Mouse (Mus musculus): Measurements from ENCODE around the gene G6pdx.

The G6pdx gene

GRCm38 (mm10) chrX:74428826-74429276, at the start of gene G6pdx:
TSS of gene G6pdx (minus strand) at chrX:74429194.
- in situ Hi-C loops (cut with MboI; ENCODE audit: low pct_unique_long_range_greater_than_20kb in 1 of 2, low sequenced_read_pairs in 2 of 2, unreplicated experiment in 1 of 2): no loop called here

DNA sequence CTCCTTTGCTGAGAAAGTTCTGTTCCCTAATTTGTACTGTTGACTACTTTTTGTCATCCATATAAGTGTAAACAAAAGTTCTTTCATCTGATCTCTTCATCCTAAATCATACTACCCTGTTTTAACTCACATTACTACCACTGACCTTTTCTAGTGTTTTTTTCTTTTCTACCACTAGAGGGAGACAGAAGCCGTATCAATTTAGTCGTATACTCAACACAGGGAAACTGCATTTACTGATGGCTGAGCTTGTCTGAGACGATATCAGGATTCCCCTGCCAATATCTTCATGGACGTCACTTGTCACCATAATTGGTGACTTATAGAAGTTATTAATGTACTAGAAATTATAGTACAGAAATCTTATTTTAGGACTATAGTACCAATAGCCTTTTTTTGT, 23.8 kb upstream of the G6pdx start:
- in situ Hi-C loops (cut with MboI; ENCODE audit: low pct_unique_long_range_greater_than_20kb in 1 of 2, low sequenced_read_pairs in 2 of 2, unreplicated experiment in 1 of 2): no loop called here

- in situ Hi-C loops (cut with MboI; ENCODE audit: low pct_unique_long_range_greater_than_20kb in 1 of 2, low sequenced_read_pairs in 2 of 2, unreplicated experiment in 1 of 2): no loop called here
Observed at GRCm38 (mm10) chrX:74451157-74451912, 22.3 kb upstream of the G6pdx start.

DNA sequence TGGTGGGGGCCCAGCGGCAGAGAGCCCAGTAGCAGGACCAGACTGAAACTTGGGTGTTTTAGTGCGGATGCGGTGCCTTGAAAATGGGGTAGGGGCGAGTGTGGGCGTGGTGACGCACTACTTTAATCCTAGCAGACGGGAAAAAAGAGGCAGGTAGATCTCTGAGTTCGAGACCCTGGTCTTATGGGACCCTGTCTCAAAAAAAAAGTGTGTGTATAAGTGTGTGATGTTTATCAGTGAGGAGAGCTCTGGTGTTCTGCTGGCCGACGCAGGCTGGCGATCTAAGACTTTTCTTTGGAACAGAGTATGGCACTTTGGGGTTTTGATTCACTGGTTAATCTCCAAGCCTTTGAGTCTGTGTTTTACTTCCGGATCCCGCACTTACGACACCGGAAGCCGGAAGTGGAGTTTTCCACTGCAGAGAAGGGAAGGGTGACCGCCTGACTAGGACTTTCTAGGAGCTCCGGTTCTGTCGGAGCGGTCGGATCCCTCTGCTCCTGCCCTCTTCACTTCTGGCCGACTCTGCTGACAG, 362 bp upstream of the G6pdx start:
- in situ Hi-C loops (cut with MboI; ENCODE audit: low pct_unique_long_range_greater_than_20kb in 1 of 2, low sequenced_read_pairs in 2 of 2, unreplicated experiment in 1 of 2): no loop called here

GRCm38 (mm10) chrX:74428146-74428825, 708 bp downstream of the G6pdx start:
- in situ Hi-C loops (cut with MboI; ENCODE audit: low pct_unique_long_range_greater_than_20kb in 1 of 2, low sequenced_read_pairs in 2 of 2, unreplicated experiment in 1 of 2): no loop called here

DNA sequence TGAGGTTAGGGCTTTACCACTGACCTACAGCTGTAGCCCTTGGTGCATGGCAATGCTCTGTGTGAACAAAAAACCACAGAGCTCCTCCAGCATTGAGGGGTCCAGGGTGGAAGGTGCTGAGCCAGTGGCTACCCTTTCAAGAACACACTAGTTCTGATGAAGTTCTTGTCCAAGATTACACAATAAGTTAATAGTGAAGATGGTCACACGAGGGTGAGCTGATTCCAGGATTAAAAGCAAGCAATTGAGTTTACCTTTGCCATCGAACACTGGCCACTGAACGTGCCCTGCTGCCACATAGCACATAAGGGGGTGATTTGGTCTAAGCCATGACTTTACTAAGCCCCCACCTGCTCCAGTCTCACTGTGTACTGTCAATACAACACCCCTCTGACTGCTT, 1.9 kb downstream of the G6pdx start:
- in situ Hi-C loops (cut with MboI; ENCODE audit: low pct_unique_long_range_greater_than_20kb in 1 of 2, low sequenced_read_pairs in 2 of 2, unreplicated experiment in 1 of 2): no loop called here

DNA sequence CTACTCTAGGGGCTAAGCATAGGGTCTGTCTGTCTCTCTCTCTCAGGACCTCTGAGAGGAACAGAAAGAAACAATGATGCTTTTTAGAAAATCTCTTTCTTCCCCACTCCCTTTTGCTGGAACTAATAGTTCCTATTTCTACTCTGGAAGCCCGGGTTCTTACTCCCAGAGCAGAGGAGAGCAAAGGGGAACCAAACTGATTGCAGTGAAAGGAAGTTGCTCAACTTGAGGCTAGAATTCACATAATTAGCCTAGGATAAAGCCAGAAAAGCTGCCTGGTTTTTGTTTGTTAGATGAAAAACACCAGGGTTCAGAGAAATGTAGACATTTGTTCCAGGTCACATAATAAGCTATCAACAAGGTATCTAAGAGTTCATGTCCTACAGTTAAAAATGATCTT, 2.7 kb downstream of the G6pdx start:
- in situ Hi-C loops (cut with MboI; ENCODE audit: low pct_unique_long_range_greater_than_20kb in 1 of 2, low sequenced_read_pairs in 2 of 2, unreplicated experiment in 1 of 2): no loop called here

GRCm38 (mm10) chrX:74425195-74425594, 3.8 kb downstream of the G6pdx start:
- in situ Hi-C loops (cut with MboI; ENCODE audit: low pct_unique_long_range_greater_than_20kb in 1 of 2, low sequenced_read_pairs in 2 of 2, unreplicated experiment in 1 of 2): no loop called here

GRCm38 (mm10) chrX:74424443-74424842, 4.6 kb downstream of the G6pdx start:
- in situ Hi-C loops (cut with MboI; ENCODE audit: low pct_unique_long_range_greater_than_20kb in 1 of 2, low sequenced_read_pairs in 2 of 2, unreplicated experiment in 1 of 2): no loop called here

DNA sequence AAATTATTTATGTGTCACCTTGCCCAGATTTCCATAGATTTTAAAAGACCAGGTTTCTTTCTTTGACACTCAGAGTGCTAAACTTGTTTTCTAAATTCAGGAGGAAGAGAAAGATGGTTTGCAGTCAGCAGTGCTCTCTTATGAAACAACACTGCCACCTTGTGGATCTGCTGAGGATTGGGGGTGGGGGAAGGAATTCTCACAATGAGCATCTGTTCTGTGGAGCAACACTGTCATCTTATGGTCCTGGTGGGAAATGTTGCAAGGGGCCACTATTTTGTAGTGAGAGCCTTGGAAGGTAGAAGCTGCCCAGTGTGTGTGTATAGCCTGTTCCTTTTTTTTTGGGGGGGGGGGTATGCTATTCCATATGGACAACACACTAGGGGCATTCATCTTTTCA, 15.6 kb downstream of the G6pdx start:
- in situ Hi-C loops (cut with MboI; ENCODE audit: low pct_unique_long_range_greater_than_20kb in 1 of 2, low sequenced_read_pairs in 2 of 2, unreplicated experiment in 1 of 2): loop anchor here in 1 of 2 experiments (5.0 to 10.0 kb wide), 2 partner anchors 161 to 289 kb away; partner anchors contain the start of genes Emd and Opn1mw

DNA sequence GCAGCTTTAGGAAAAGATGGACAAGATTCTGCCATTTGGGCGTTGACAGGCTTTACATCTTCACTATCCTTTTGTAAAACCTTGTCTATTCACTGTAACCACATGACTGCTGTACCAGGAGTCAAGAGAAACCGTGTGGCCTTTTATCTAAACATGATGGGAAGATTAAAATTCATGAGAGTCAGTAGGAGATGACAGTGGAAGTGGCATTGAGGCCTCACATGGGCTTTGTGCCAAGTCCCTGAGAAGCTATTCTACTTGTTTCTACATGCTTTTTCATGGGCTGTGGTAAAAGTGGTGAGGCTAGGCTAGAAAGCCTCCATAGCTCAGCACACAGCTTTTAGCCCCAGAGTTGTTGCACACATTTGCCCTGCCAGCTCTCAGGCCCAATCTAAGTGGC, 20.7 kb downstream of the G6pdx start:
- in situ Hi-C loops (cut with MboI; ENCODE audit: low pct_unique_long_range_greater_than_20kb in 1 of 2, low sequenced_read_pairs in 2 of 2, unreplicated experiment in 1 of 2): no loop called here

DNA sequence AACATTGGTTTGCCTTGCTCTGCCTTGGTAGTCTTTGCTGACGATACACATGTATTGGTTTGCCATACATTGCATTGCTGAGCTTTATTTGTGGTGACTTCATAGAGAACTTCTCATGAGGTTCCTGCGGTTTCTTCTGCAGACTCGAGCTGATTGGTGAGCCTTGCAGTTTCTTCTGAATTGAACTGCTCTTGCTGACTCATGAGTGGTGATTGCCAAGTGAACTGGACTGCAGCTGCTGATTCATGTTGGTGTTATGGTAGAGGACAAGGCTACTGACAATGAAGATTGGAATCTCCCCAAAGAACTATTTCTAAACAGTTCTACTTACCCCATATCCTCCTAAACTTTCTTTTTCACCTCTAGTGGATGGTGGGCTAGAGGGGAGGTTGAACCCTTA, 28.9 kb downstream of the G6pdx start:
- in situ Hi-C loops (cut with MboI; ENCODE audit: low pct_unique_long_range_greater_than_20kb in 1 of 2, low sequenced_read_pairs in 2 of 2, unreplicated experiment in 1 of 2): no loop called here

DNA sequence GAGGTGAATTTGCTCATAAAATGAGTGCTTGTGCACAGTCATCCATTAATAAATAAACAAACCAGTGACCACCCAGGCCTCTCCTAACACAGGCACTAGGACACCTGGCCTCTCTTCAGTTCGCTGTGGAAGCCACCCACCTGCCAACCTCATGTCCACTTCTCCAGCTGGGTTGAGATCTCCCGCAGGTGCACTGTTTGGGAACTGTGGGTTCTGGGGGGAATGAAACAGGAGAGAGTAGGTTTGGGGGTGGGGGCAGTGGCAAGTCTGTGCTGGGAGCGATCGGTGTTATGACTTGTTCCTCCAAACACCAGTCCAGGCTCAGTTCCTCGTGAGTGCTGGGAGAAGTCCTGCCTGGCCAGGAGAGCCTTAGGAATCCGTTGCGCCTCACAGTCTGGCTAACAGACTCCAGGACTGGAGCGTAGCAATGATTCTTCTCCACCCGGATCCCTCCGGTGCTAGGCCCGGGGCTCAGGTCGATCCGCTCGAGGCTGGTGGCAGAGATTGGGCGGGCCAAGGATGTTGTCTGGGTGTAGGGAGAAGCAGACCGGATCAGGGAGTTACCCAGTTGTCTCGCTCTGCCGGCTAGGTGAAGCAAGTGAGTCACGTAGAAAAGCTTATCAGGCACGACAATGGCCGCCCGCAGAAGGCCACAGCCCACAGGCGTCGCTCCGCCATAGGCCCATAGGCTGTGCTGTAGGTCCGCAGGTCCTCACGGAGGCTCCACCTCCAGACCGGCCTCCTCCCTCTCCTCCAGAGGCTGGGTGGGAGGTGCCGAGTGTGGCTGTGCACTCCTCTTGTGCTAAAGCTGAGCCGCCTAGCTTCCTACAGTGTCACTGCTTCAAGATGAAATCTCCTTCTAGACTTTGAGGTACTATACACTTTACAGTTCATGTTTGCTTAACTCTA, 36.2 kb downstream of the G6pdx start, which contains the start of the genes Fam3a and Ikbkg:
Fam3a (minus strand) TSS at position 738 of the 909 bp plus-strand sequence.
Ikbkg (plus strand) TSS at position 756 of the 909 bp plus-strand sequence.
- in situ Hi-C loops (cut with MboI; ENCODE audit: low pct_unique_long_range_greater_than_20kb in 1 of 2, low sequenced_read_pairs in 2 of 2, unreplicated experiment in 1 of 2): no loop called here

DNA sequence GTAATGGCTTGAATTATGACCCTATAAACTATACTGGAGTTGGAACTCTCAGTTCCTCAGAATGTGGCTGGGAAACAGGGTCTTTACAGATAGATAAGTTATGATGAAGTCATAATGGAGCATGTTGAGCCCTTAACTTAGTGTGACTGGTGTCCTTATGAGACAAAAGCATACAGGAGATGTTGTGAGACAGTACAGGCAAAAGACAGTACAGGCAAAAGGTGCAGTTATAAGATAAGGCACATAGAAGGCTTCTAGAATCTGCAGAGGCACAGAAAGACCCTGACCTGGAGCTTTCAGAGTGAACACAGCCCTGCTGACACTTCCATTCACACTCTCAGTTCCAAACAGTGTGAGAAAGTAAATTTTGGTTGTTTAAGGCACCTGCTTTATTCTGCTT, 40.8 kb downstream of the G6pdx start:
- in situ Hi-C loops (cut with MboI; ENCODE audit: low pct_unique_long_range_greater_than_20kb in 1 of 2, low sequenced_read_pairs in 2 of 2, unreplicated experiment in 1 of 2): no loop called here

DNA sequence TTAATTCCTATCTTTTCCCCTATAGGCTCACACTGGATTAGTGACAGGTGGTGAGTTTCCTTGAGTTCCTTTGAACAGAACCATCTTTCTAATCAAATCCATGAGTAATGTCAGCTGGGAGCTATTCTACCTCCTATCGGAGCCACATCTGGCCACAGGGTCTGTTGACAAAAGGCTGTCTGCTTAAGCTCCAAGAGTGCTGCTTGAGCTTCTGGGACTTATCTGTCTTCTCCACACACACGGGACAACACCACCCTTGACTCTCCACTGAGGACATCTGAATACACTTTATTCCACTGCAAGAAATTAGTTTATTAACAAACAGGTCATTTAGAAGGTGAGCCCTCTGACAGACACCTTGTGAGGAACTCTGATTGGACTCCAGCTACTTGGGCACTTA, 44.5 kb downstream of the G6pdx start:
- in situ Hi-C loops (cut with MboI; ENCODE audit: low pct_unique_long_range_greater_than_20kb in 1 of 2, low sequenced_read_pairs in 2 of 2, unreplicated experiment in 1 of 2): no loop called here

DNA sequence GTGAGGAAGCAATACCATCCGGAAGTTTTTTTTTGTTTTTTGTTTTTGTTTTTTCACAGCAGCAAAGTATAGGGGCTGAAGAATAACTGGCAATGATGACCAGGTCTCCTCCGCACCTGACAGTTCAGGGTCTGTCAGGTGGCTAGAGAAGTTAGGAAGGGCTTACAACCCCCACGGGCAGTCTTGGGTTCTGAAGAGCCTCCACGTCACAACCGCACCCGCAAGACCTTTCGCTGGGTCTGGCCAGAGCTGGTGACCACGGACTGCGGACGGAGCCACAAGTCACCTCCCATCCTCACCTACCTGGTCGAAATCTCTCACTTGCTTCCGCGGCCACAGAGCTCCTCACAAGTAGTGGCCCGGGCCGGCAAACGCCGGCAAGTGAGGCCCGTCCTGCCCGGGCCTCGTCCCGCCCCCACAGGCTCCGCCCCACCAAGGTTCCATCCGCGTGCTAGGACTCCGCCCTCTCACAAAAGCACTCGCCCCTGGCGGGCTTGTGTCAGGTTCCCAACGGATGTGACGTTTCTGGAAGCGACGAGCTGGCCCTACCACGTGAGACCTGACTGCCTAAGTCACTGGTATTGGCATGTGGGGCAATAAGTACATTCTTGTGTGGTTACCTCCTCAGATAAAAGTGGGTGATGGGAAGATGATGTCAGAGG, 56.0 kb downstream of the G6pdx start, which contains the start of the genes Ubl4a and Slc10a3:
Ubl4a (minus strand) TSS at position 331 of the 662 bp plus-strand sequence.
Slc10a3 (minus strand) TSS at position 462 of the 662 bp plus-strand sequence.
- in situ Hi-C loops (cut with MboI; ENCODE audit: low pct_unique_long_range_greater_than_20kb in 1 of 2, low sequenced_read_pairs in 2 of 2, unreplicated experiment in 1 of 2): no loop called here

DNA sequence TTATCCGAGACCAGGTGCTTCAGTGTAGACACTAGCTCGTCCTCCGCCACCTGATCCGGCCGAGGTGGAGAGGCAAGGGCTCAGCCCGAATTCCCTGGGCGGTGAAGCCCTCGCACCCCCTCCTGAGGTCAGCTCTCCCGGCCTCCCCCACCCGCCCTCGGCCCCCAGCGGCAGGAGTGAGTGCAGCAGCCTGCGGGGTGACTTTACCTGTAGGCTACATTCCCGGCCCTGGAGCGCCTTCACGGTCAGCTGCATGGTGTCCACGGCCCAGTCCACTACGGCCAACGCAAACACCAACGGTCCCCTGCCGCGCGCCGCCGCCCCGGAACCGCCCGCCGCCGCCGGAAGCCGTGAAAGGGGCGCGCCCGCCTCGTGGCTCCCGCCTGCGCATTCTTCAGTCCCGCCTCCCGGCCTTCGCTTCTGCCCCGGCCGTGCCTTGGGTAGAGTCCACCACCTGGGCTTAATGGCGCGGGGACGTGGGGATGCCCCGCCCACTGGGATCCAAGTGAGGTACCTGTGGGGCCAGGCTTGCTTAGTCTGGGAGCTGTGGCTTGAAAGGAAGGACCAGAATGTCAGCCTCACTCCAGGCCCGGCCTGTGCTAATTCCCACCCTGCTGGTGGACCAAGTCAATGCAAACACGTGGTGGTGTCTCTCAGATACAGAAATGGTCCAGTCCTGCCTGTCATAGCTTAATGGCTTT, 60.6 kb downstream of the G6pdx start:
- in situ Hi-C loops (cut with MboI; ENCODE audit: low pct_unique_long_range_greater_than_20kb in 1 of 2, low sequenced_read_pairs in 2 of 2, unreplicated experiment in 1 of 2): no loop called here
